Mouse (Mus musculus): Measurements from ENCODE around the gene Ifnl2. TPM values are rescaled to one million over a fixed set of nuclear protein-coding genes. Genes with fewer than 3 reads are reported as not detected.
"Not testable (repeated sequence)": the region's sequence is repeated elsewhere in the genome, so short reads cannot be mapped to it uniquely, and the experiment has no call there.

Gene Ifnl2
- not detected for total RNA-seq (2021)
- long read RNA-seq, experiment 1, result 0 reads
- long read RNA-seq, experiment 2, result 0 reads

- not testable (repeated sequence) for DNase-seq (ENCODE audit: low spot score in 2 of 2); H3K27ac ChIP-seq; H3K4me3 ChIP-seq
Observed at GRCm38 (mm10) chr7:28510405-28510974, at the start of gene Ifnl2. TSS of gene Ifnl2 (minus strand) at chr7:28510455.

DNA sequence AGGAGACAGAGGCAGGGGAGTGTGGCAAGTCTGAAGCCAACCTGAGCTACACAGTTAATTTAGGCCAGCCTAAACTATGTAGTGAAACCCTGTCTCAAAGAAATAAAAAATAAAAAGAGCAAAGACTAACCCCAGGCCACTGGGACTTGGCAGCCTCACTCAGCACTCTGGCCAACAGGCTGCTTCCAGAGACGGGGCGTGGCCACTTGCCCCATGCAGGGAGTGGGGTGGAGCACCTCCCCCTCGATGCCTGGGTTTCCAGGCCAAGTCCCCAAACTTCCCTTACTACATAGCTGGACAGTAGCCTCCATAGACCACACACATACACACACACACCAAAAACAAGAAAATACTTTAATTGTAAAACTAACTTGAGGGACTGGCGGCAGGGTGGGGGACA, 48.2 kb upstream of the Ifnl2 start:
- no peak for TF ChIP-seq CTCF (conservative IDR thresholded peaks at IDR 0.05)
- no peak overlapping the region for H3K27ac ChIP-seq
- H3K4me3 ChIP-seq, result no peak overlapping the region
- DNase-seq (ENCODE audit: low spot score in 2 of 2), result no peak

GRCm38 (mm10) chr7:28557708-28558107, 47.5 kb upstream of the Ifnl2 start:
- Histone ChIP-seq H3K27ac (no peak overlapping the region), H3K4me3 (no peak overlapping the region)
- DNase-seq (ENCODE audit: low spot score in 2 of 2), result no peak
- no peak for TF ChIP-seq CTCF (conservative IDR thresholded peaks at IDR 0.05)

DNA sequence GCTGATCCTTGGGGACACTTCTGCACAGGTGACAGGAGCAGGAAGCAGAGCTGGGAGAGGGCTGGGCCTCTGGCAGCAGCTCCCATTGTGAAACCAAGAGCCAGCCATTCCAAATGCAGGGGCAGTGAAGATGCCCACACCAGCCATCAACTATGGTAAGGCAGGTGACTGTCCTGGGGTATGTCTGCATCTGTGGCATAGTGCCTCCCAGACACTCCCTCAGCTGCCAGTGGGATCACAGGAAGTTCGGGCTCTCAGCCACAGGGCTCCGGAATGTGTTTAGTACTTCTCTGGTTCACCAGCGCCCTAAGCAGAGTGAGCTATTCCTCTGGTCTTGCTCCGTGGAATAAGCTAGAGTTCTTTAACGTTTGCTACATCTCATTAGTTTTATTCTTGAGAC, 46.8 kb upstream of the Ifnl2 start:
- no peak overlapping the region for H3K27ac ChIP-seq

DNA sequence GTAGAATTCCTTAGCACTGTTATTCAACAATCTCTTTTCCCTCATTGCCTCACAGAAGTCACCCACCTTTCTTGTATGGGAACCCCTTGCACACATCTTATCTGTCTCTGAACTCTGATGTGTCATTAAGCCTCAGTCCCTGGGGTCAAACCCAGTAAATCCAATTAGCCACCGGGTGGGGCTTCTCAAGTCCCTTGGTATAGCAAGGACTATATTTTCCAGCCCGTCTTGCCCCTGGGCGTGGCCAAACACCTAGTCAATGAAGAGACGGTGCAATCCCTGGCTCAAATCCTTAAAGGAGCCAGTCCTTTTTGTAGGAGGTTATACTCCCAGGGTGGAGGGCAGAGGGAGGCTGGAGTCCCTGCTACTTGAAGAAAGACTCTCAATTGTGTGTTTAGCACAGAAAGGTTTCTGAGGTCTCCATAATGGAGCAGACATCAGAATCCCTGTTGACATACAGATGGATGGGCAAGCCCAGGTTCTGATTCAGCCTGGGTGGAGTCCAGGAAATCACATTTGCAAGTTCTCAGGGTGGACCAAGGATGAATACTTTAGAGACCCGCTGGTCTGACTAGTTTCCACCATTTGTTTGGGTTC, 45.8 kb upstream of the Ifnl2 start:
- Histone ChIP-seq H3K27ac (no peak overlapping the region), H3K4me3 (no peak overlapping the region)
- TF ChIP-seq CTCF (conservative IDR thresholded peaks at IDR 0.05), result no peak
- no peak for DNase-seq (ENCODE audit: low spot score in 2 of 2)

More for the DNA sequence above, 46.8 kb upstream of the Ifnl2 start:
- no peak overlapping the region for H3K4me3 ChIP-seq
- DNase-seq (ENCODE audit: low spot score in 2 of 2), result no peak
- no peak for TF ChIP-seq CTCF (conservative IDR thresholded peaks at IDR 0.05)

DNA sequence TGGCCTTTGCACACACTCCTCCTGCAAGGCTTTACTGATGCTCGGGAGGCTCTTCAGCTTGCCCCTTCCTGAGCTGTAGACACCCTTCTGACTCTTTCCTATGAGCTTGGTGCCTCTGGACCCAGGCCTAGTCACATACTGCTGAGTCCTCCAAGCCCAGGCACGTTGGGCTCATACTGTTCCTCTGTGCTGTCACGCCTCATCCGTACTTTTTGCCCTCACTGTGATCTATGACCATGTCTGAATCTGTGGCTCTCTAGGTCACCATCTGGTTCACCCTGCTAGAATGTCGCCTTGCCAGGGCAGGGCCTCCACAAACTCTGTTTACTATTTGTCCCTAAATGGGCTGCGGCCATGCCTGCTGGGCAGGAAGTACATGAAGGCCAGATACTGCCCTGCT, 42.8 kb upstream of the Ifnl2 start:
- Histone ChIP-seq H3K4me3 (no peak overlapping the region), H3K27ac (no peak overlapping the region)
- TF ChIP-seq CTCF (conservative IDR thresholded peaks at IDR 0.05), result no peak
- no peak for DNase-seq (ENCODE audit: low spot score in 2 of 2)

GRCm38 (mm10) chr7:28547628-28548027, 37.4 kb upstream of the Ifnl2 start:
- Histone ChIP-seq H3K27ac (no peak overlapping the region), H3K4me3 (no peak overlapping the region)
- TF ChIP-seq CTCF (conservative IDR thresholded peaks at IDR 0.05), result no peak
- DNase-seq (ENCODE audit: low spot score in 2 of 2), result no peak

DNA sequence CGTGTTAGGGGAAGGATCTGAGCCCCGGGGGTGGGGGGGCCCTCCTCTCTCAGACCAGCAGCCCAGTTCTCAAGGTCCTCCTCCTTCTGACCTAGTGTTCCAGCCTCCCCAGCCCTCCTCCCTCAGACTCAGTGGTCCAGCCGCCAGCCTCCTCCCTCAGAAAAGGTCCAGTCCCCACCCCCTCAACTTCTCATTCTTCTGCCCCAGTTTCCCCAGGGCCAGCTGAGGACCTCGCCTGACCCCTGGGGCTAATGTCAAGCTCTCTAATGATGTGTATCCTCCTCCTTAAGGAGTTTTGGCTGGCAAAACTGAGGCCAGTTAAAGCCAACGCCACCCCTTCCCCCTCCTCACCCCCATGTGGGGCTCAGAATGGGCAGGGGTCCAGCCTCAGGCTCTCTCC, 36.9 kb upstream of the Ifnl2 start, which contains the start of gene Nccrp1:
Nccrp1 (minus strand) TSS at position 101 of the 400 bp plus-strand sequence.
- peak within 1 kb of the TSS; percentile 20; the same call in 1 of the 2 replicates for H3K4me3 ChIP-seq
- DNase-seq (ENCODE audit: low spot score in 2 of 2), result no peak
- no peak for TF ChIP-seq CTCF (conservative IDR thresholded peaks at IDR 0.05)
- no peak within 1 kb of the TSS for H3K27ac ChIP-seq

- H3K4me3 ChIP-seq, result peak overlapping the region; percentile 20; the same call in 1 of the 2 replicates
- no peak for DNase-seq (ENCODE audit: low spot score in 2 of 2)
- TF ChIP-seq CTCF (conservative IDR thresholded peaks at IDR 0.05), result no peak
- H3K27ac ChIP-seq, result no peak overlapping the region
Observed at GRCm38 (mm10) chr7:28546649-28547048, 36.4 kb upstream of the Ifnl2 start.

GRCm38 (mm10) chr7:28545891-28546210, 35.6 kb upstream of the Ifnl2 start:
- no peak for DNase-seq (ENCODE audit: low spot score in 2 of 2)
- no peak for TF ChIP-seq CTCF (conservative IDR thresholded peaks at IDR 0.05)
- no peak overlapping the region for H3K4me3 ChIP-seq

GRCm38 (mm10) chr7:28545048-28545890, 35.0 kb upstream of the Ifnl2 start:
- DNase-seq (ENCODE audit: low spot score in 2 of 2), result no peak
- Histone ChIP-seq H3K27ac (no peak overlapping the region), H3K4me3 (no peak overlapping the region)
- no peak for TF ChIP-seq CTCF (conservative IDR thresholded peaks at IDR 0.05)

More at GRCm38 (mm10) chr7:28545891-28546210, 35.6 kb upstream of the Ifnl2 start:
- H3K27ac ChIP-seq, result no peak overlapping the region

DNA sequence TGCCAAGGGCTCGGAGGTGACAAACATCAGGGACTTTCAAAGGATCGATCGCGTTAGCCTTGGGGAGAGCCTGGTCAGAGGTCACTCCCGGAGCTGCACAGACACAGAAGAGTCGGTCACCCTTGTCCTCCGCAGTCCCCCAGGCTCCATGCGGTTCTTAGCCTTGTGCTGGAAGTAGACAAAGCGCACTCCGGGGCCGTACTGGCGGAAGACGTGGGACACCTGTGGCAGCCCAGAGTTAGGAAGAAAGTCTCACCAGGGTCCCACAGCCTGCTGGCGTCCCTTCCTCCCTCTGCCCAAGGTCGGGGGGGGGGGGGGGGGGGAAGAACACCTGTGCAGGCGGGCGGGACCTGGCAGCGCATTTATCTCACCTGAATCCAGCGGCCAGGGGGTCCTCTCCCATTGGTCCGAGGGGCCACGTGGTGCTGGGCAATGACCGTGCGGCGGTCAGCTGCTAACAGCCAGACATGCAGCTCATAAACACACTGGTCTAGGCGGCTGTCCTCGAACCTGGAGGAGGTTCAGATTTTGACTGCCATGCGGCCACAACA, 33.9 kb upstream of the Ifnl2 start:
- no peak for TF ChIP-seq CTCF (conservative IDR thresholded peaks at IDR 0.05)
- Histone ChIP-seq H3K4me3 (no peak overlapping the region), H3K27ac (no peak overlapping the region)
- no peak for DNase-seq (ENCODE audit: low spot score in 2 of 2)

DNA sequence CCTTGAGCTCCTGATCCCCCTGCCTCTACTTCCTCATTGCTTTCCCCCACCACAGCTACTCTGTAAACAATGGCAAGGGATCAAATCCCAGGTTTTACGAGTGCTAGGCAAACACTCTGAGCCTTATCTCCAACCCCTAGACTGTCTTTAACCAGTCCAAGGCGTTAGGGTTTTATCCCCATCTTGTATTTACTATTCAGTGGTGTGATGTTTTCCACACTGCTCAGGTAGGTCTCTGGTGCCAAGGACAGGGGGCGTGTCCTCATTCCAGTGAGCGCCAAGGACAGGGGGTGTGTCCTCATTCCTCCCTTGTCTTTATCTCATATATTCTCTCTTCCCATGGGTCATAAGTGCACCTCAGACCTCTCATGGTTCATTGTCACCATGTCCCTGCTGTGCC, 30.3 kb upstream of the Ifnl2 start, which contains the start of gene Sycn:
Sycn (plus strand) TSS at position 360 of the 400 bp plus-strand sequence.
- Histone ChIP-seq H3K27ac (no peak within 1 kb of the TSS), H3K4me3 (no peak within 1 kb of the TSS)
- DNase-seq (ENCODE audit: low spot score in 2 of 2), result no peak
- TF ChIP-seq CTCF (conservative IDR thresholded peaks at IDR 0.05), result no peak

- not testable (repeated sequence) for DNase-seq (ENCODE audit: low spot score in 2 of 2); H3K4me3 ChIP-seq; H3K27ac ChIP-seq
Observed at GRCm38 (mm10) chr7:28538886-28539285, 28.6 kb upstream of the Ifnl2 start.

Data from layer of hippocampus, adult 2 months (tissue).